Mouse (Mus musculus) CH12.LX (cell line): ENCODE measurements around the gene Ambp. TPM values are rescaled to one million over a fixed set of nuclear protein-coding genes. Genes with fewer than 3 reads are reported as not detected.

Experiments used
- DNase-seq: peaks from one replicate; pipeline ENCODE4 v3.0.0-alpha.2; 2013; ENCODE audit errors: extremely low read depth
- H3K27ac ChIP-seq: 2 replicates; pipeline ENCODE4 v1.5.1; 2012; ENCODE audit warnings: low read depth, mild to moderate bottlenecking, control low read depth, moderate library complexity; ENCODE audit not compliant: insufficient read depth
- H3K27me3 ChIP-seq: replicated peaks from 2 replicates; pipeline ENCODE3; 2012; ENCODE audit warnings: inconsistent platforms
- H3K36me3 ChIP-seq, 2 experiments: replicated peaks in 1 of 2; 2 replicates each; pipeline versions ENCODE3 to v1.6.1; 2012; ENCODE audit warnings: inconsistent platforms in 1 of 2, low read length in 1 of 2, mild to moderate bottlenecking in 1 of 2, mixed read lengths in 1 of 2, moderate library complexity in 1 of 2; ENCODE audit not compliant: control insufficient read depth in 1 of 2, insufficient read depth in 1 of 2
- H3K4me1 ChIP-seq, 2 experiments: 2 replicates each; pipeline ENCODE4 v1.6.1; 2012; ENCODE audit warnings: inconsistent platforms in 1 of 2, moderate library complexity in 1 of 2; ENCODE audit not compliant: insufficient read depth in 2 of 2, control insufficient read depth in 1 of 2
- H3K4me2 ChIP-seq: 2 replicates; pipeline ENCODE4 v1.6.1; 2012; ENCODE audit warnings: low read depth, mild to moderate bottlenecking, control low read depth; ENCODE audit not compliant: poor library complexity, insufficient read depth, severe bottlenecking
- H3K4me3 ChIP-seq, 3 experiments: fragments of 150-350 bp in 1 of 3; sonication (generic) in 1 of 3; replicated peaks in 1 of 3; 2 replicates each; pipeline versions ENCODE3 to v1.5.1; 2011 to 2012; ENCODE audit warnings: low read depth in 2 of 3, low read length in 2 of 3, mild to moderate bottlenecking in 2 of 3, moderate library complexity in 2 of 3, control low read depth in 1 of 3, improper control_type of control experiment in 1 of 3, inconsistent platforms in 1 of 3, mixed read lengths in 1 of 3; ENCODE audit not compliant: poor library complexity in 1 of 3
- H3K79me2 ChIP-seq: replicated peaks from 2 replicates; pipeline ENCODE4 v1.6.1; 2012; ENCODE audit warnings: mild to moderate bottlenecking, moderate library complexity; ENCODE audit not compliant: control insufficient read depth, poor library complexity, insufficient read depth, severe bottlenecking; ENCODE audit errors: extremely low read depth
- H3K9ac ChIP-seq: 2 replicates; pipeline ENCODE4 v1.6.1; 2012; ENCODE audit warnings: low read depth, mild to moderate bottlenecking, control low read depth, moderate library complexity; ENCODE audit not compliant: insufficient read depth
- H3K9me3 ChIP-seq: replicated peaks from 2 replicates; pipeline ENCODE3; 2012; ENCODE audit warnings: low read length, inconsistent platforms, mixed read lengths
- BHLHE40 ChIP-seq: IDR thresholded peaks from 2 replicates; pipeline ENCODE4 v1.6.1; 2011; ENCODE audit warnings: mild to moderate bottlenecking, low read depth, low read length, improper control_type of control experiment
- CHD1 ChIP-seq: IDR thresholded peaks from 2 replicates; pipeline ENCODE4 v1.6.1; 2012; ENCODE audit warnings: low read depth, low read length, improper control_type of control experiment, inconsistent platforms
- CTCF ChIP-seq, 2 experiments: IDR thresholded peaks in 1 of 2; conservative IDR thresholded peaks in 1 of 2; 2 replicates each; pipeline ENCODE4 v1.5.1; 2011 to 2012; ENCODE audit warnings: low read depth in 2 of 2, low read length in 2 of 2, improper control_type of control experiment in 1 of 2, inconsistent platforms in 1 of 2, mild to moderate bottlenecking in 1 of 2, moderate library complexity in 1 of 2
- ELF1 ChIP-seq: IDR thresholded peaks from 2 replicates; pipeline ENCODE4 v1.6.1; 2014; ENCODE audit warnings: low read depth, mild to moderate bottlenecking, inconsistent platforms, low read length, improper control_type of control experiment
- EP300 ChIP-seq: IDR thresholded peaks from 2 replicates; pipeline ENCODE4 v1.6.1; 2011; ENCODE audit warnings: low read length, improper control_type of control experiment
- GABPA ChIP-seq: IDR thresholded peaks from 2 replicates; pipeline ENCODE4 v1.6.1; 2012; ENCODE audit warnings: low read depth, low read length, improper control_type of control experiment, inconsistent platforms; ENCODE audit not compliant: insufficient replicate concordance
- HCFC1 ChIP-seq: IDR thresholded peaks from 2 replicates; pipeline ENCODE4 v1.6.1; 2012; ENCODE audit warnings: low read depth, mild to moderate bottlenecking, inconsistent platforms, low read length, improper control_type of control experiment
- IRF4 ChIP-seq: IDR thresholded peaks from 2 replicates; pipeline ENCODE4 v1.6.1; 2014; ENCODE audit warnings: low read depth, mild to moderate bottlenecking, inconsistent platforms, low read length, improper control_type of control experiment
- JUN ChIP-seq: IDR thresholded peaks from 2 replicates; pipeline ENCODE4 v1.6.1; 2011; ENCODE audit warnings: low read depth, mild to moderate bottlenecking, low read length, improper control_type of control experiment, moderate library complexity; ENCODE audit not compliant: insufficient read depth
- JUND ChIP-seq: conservative IDR thresholded peaks from 2 replicates; pipeline ENCODE4 v1.6.1; 2011; ENCODE audit warnings: low read depth, low read length, improper control_type of control experiment
- MAX ChIP-seq: IDR thresholded peaks from 2 replicates; pipeline ENCODE4 v1.6.1; 2011; ENCODE audit warnings: low read length, improper control_type of control experiment
- MEF2A ChIP-seq: IDR thresholded peaks from 2 replicates; pipeline ENCODE4 v1.6.1; 2014; ENCODE audit warnings: low read depth, mild to moderate bottlenecking, inconsistent platforms, low read length, improper control_type of control experiment, borderline replicate concordance
- MXI1 ChIP-seq: IDR thresholded peaks from 2 replicates; pipeline ENCODE4 v1.6.1; 2011; ENCODE audit warnings: mild to moderate bottlenecking, low read depth, low read length, improper control_type of control experiment
- NELFE ChIP-seq: IDR thresholded peaks from 2 replicates; pipeline ENCODE4 v1.6.1; 2011; ENCODE audit warnings: low read depth, low read length, improper control_type of control experiment
- NRF1 ChIP-seq: IDR thresholded peaks from 2 replicates; pipeline ENCODE4 v1.6.1; 2014; ENCODE audit warnings: low read depth, mild to moderate bottlenecking, inconsistent platforms, low read length, improper control_type of control experiment, moderate library complexity
- POLR2A ChIP-seq: IDR thresholded peaks from 2 replicates; pipeline ENCODE4 v1.6.1; 2011; ENCODE audit warnings: low read depth, mild to moderate bottlenecking, improper control_type of control experiment, low read length
- POLR2AphosphoS2 ChIP-seq: IDR thresholded peaks from 2 replicates; pipeline ENCODE4 v1.6.1; 2011; ENCODE audit warnings: low read depth, low read length, improper control_type of control experiment
- SMC3 ChIP-seq: IDR thresholded peaks from 2 replicates; pipeline ENCODE4 v1.6.1; 2011; ENCODE audit warnings: low read depth, low read length, improper control_type of control experiment
- TBP ChIP-seq: conservative IDR thresholded peaks from 2 replicates; pipeline ENCODE4 v1.6.1; 2011; ENCODE audit warnings: low read depth, low read length, improper control_type of control experiment
- USF1 ChIP-seq: IDR thresholded peaks from 2 replicates; pipeline ENCODE4 v1.6.1; 2014; ENCODE audit warnings: low read depth, mild to moderate bottlenecking, inconsistent platforms, low read length, improper control_type of control experiment
- USF2 ChIP-seq: conservative IDR thresholded peaks from 2 replicates; pipeline ENCODE4 v1.6.1; 2011; ENCODE audit warnings: low read depth, low read length, improper control_type of control experiment
- ZKSCAN1 ChIP-seq: IDR thresholded peaks from 2 replicates; pipeline ENCODE4 v1.6.1; 2012; ENCODE audit warnings: low read depth, inconsistent platforms, low read length, improper control_type of control experiment, borderline replicate concordance
- ZMIZ1 ChIP-seq: IDR thresholded peaks from 2 replicates; pipeline ENCODE4 v1.6.1; 2012; ENCODE audit warnings: low read depth, mild to moderate bottlenecking, inconsistent platforms, low read length, improper control_type of control experiment
- dilution Hi-C: fragments of 300-500 bp; cut with MboI; formaldehyde crosslinking; loops from 2 replicates; pipeline ENCODE4 v1.14.3; 2020; ENCODE audit warnings: low sequenced_read_pairs; ENCODE audit not compliant: extremely low pct_unique_long_range_greater_than_20kb, extremely low pct_ligation_motif_present
- in situ Hi-C: fragments of 300-500 bp; cut with MboI; formaldehyde crosslinking; loops from 3 replicates; pipeline ENCODE4 v1.14.3; 2019; ENCODE audit warnings: low sequenced_read_pairs, low pct_ligation_motif_present, low pct_unique_long_range_greater_than_20kb, mixed read lengths
- polyA plus RNA-seq: library from polyadenylated mRNA; unstranded; fragments of >175 nt; gene quantifications from 2 replicates; pipeline ENCODE4 v1.2.1, GENCODE M21; 2012; ENCODE audit warnings: low read depth; ENCODE audit not compliant: insufficient read length
- total RNA-seq, 2 experiments: library from RNA; depleted of rRNA; stranded (reverse); fragments of 300-350 nt in 1 of 2; fragments of >200 nt in 1 of 2; gene quantifications; 2 replicates each; pipeline ENCODE4 v1.2.3; 2012 to 2014

Gene Ambp
- total and polyA plus RNA-seq, 3 experiments, result not detected

- no peak for TF ChIP-seq BHLHE40
- no peak for TF ChIP-seq MXI1
- TF ChIP-seq TBP, result no peak
- TF ChIP-seq NELFE, result 0 out of 2 replicates have a peak, but pooled peaks have one; percentile 13
- no peak for TF ChIP-seq USF2
- no peak for TF ChIP-seq JUN
- TF ChIP-seq ELF1, result no peak
These were observed 27.0 kb upstream of the Ambp start (continued) for GRCm38 (mm10) chr4:63181556-63181955.

- H3K27me3 ChIP-seq, result peaks cover 84% of the 10 kb centered on the region
- H3K9me3 ChIP-seq, result peaks cover 3% of the 10 kb centered on the region
- no peak for DNase-seq
- no peaks in the 10 kb centered on the region for H3K4me1 ChIP-seq
- dilution Hi-C loops (no loop called here), in situ Hi-C loops (no loop called here)
- H3K79me2 ChIP-seq, result no peaks in the 10 kb centered on the region; the same call in 1 of the 2 replicates
- H3K4me3 ChIP-seq, result no peak within 1 kb of the TSS
- no peak within 1 kb of the TSS for H3K9ac ChIP-seq
- TF ChIP-seq USF1 (no peak), NELFE (no peak), USF2 (no peak), CTCF (conservative IDR thresholded peaks at IDR 0.05 in 1 of 2, IDR thresholded peaks at IDR 0.05 in 1 of 2; ENCODE audit: low read depth in 2 of 2, low read length in 2 of 2) (no peak), JUND (no peak), POLR2AphosphoS2 (no peak), CHD1 (no peak), ZMIZ1 (no peak), GABPA (no peak), POLR2A (no peak), HCFC1 (no peak), IRF4 (no peak), BHLHE40 (no peak), MAX (no peak), MEF2A (no peak), EP300 (no peak)
- no peak within 1 kb of the TSS for H3K27ac ChIP-seq
- H3K36me3 ChIP-seq, result no peaks in the 10 kb centered on the region
- no peak within 1 kb of the TSS for H3K4me2 ChIP-seq
These were observed 17.5 kb upstream of the Ambp start, which contains the start of gene Kif12 for GRCm38 (mm10) chr4:63171969-63172685. Gene Kif12 (minus strand): TSS chr4:63172131.

GRCm38 (mm10) chr4:63171122-63171521 is 16.5 kb upstream of the Ambp start:
- dilution Hi-C loops, result no loop called here
- H3K4me1 ChIP-seq, result no peaks in the 10 kb centered on the region
- TF ChIP-seq JUND (no peak), MAX (no peak), MEF2A (no peak), NRF1 (no peak), ZKSCAN1 (no peak), SMC3 (no peak), POLR2AphosphoS2 (no peak), BHLHE40 (no peak)
- TF ChIP-seq, all 38 proteins: peak for 0
- Histone ChIP-seq H3K27me3 (peaks cover 85% of the 10 kb centered on the region), H3K4me2 (no peak overlapping the region), H3K9ac (no peak overlapping the region), H3K4me3 (no peak overlapping the region), H3K79me2 (no peaks in the 10 kb centered on the region; the same call in 1 of the 2 replicates), H3K36me3 (no peaks in the 10 kb centered on the region), H3K27ac (no peak overlapping the region), H3K9me3 (peaks cover 3% of the 10 kb centered on the region)
- in situ Hi-C loops, result no loop called here
- DNase-seq, result no peak
